Mouse (Mus musculus) adipocyte (in vitro differentiated cells): Measurements from ENCODE around the gene Tmem41a.
"Not testable (repeated sequence)": the region's sequence is repeated elsewhere in the genome, so short reads cannot be mapped to it uniquely, and the experiment has no call there.

Experiments
- DNase-seq: peaks from one replicate; pipeline ENCODE4 v3.0.0-alpha.2; 2016; ENCODE audit warnings: low spot score

Gene Tmem41a

DNA sequence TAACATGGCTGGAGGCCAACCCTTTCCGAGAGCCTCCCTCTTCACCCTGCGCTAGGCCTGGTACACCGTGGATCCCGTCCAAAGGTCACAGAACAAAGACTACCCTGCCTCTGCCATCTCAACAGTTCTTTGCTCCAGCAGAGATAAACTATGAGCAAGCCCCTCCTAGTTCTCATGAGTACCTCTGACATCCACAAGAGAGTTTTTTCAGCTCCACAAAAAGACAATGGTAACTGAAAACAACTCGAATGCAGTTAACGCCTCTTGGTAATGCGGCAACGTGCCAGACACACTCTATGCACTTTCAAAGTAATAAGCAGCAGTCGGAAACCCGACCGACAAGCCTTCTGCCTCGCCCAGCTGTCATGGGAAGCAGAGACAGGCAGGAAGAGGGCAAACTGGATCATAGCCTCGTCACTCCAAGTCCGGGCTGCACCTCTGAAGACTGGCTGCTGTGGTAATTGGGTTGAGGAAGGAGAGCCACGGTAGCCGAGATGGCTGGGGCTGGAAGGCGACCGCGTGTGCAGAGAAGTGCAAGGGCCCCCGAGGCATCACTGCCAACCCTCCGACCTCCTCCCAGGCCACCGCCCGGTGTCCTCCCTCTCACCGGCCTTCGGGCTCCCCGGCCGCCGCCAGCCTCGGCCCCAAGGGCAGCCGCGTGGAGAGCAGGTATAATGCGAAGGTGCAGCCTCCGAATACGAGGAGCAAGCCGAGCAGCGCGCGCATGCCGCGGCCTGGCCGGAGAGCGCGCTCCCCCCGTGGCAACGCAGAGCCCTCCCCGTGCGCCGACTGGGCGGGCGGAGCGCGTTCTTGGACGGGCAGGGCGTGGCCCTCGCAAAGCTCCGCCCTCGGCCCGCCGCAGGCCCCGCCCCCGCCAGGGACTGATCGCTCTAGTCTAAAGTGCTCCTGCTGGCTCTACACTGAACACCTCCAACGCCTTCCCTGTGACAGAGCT is at the start of gene Tmem41a:
Gene Tmem41a (minus strand): TSS at position 792 of the 955 bp plus-strand sequence.
- DNase-seq: peak; percentile 86

DNA sequence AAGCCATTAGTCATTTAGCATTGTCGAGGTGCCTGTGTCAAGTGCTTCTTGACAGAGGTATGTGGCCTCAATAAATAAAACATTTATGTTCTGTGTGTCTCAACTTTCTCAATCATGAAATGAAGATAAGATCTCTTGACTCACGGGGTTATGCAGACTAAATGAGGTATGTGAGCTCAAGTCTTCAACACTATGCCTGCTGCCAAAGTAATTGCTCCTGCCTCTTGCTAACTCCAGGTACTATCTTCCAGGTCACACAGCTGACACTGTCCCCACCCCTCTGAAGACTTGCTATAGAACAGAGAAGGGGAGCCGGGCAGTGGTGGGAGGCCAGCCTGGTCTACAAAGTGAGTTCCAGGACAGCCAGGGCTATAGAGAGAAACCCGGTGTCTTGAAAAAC is 49.0 kb upstream of the Tmem41a start:
- no peak for DNase-seq

DNA sequence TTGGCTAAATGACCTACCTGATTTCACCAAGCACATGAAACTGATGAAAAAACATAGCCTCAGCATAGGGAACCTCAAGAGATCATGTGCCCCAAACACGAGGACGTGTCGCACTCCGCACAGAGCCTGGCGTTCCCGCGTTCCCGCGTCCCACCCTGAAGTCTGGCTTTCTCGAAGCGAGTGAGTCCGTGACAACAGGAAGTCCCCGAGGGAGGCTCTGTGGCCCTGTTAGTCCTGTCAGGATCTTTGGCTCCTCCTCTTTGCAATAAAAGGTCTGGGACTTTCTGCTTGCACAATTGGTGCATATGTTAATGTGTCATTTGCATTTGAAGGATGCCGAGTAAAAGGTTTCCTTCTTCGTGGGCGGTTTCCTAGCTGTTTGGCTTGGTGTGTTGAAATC is 48.0 kb upstream of the Tmem41a start, which contains the start of gene Liph:
Gene Liph (minus strand): TSS at position 360 of the 400 bp plus-strand sequence.
- DNase-seq: no peak

DNA sequence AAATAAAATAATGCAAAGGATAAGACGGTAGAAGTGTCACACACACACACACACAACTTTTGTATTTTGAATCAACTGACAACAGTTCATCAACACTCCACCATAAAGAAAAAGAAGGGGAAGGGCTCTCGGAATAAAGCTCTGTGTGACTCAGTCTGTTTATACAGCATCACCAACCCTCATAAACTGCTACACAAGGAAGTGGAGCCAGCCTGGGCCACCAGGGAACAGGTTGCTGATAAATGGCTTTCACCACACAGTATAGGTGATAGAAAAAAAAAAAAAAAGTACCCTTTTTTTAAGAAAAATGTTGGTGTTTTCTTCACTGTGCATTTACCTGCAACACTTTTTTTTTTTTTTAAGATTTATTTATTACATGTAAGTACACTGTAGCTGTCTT is 44.4 kb upstream of the Tmem41a start:
- no peak for DNase-seq

DNA sequence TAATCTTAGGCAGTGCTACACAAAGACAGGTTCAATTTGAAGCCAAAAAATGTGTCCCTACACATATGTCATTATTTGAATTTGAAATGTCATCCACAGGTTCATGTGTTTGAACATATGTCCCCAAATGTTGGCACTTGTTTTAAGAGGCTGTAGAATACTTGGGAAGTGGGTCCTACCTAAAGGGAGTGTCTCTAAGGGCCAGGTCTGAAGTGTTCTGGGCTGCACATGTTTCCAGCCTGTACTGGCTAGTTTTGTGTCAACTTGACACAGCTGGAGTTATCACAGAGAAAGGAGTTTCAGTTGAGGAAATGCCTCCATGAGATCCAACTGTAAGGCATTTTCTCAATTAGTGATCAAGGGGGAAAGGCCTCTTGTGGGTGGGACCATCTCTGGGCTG is 43.5 kb upstream of the Tmem41a start:
- DNase-seq: not testable (repeated sequence)

DNA sequence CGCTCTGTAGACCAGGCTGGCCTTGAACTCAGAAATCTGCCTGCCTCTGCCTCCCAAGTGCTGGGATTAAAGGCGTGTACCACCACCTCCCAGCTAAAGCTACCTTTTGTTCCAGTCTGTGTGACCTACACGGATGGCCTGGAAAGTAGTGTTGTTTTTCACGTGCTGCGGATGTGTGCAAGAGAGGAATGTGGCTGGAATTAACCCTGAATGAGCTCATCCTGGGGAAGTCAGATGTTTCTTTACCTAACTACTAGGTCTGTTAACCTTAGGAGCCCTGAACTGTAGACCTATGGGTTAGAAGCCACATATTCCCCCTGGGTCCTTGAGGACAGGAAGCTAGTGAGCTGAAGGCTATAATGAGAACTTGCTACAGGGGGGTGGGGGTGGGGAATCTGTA is 40.6 kb upstream of the Tmem41a start:
- DNase-seq: no peak

GRCm38 (mm10) chr16:21986191-21986590 is 38.8 kb upstream of the Tmem41a start:
- DNase-seq: peak; percentile 52

DNA sequence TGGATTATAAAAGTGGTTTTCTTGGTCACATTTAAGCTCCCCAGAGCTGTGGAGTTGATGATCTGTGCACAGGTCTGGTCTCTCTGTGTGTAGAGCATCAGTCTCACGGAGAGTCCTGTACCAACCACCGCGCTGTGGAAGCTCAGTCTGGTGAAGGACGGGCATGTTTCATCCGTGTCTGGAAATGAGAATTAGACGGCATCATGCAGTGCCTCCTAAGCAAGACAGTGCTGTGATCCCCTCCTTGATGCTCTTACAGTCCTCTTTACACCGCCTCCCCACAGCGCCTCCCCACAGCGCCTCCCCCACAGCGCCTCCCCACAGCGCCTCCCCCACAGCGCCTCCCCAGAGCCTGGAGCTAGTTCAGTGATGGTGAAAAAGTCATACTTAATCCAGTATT is 36.7 kb upstream of the Tmem41a start:
- DNase-seq: no peak

- DNase-seq: no peak
These were observed 36.2 kb upstream of the Tmem41a start for GRCm38 (mm10) chr16:21983581-21983980.

- no peak for DNase-seq
These were observed 35.8 kb upstream of the Tmem41a start for GRCm38 (mm10) chr16:21983146-21983545.

- DNase-seq: no peak
These were observed 30.0 kb upstream of the Tmem41a start for GRCm38 (mm10) chr16:21977347-21977746.

DNA sequence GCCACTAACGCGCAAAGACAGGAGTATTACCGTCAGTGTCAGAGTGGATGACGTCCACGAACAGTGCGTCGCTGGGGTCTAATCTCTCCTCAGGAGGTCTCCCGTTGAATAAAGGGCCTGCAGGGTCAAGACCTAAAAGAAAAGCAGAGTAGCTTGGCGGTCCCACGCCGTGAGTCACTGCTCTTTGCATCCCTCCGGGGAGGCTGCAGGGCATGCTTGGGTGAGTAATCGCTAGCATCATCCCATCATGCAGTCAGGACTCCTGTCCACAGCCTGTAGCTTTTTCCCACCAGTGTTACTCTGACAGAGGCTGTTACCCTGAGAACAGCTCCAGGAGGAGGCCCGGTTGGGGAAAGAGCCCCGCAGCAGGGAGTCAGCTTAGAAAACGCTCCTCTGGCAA is 28.9 kb upstream of the Tmem41a start:
- DNase-seq: no peak

DNA sequence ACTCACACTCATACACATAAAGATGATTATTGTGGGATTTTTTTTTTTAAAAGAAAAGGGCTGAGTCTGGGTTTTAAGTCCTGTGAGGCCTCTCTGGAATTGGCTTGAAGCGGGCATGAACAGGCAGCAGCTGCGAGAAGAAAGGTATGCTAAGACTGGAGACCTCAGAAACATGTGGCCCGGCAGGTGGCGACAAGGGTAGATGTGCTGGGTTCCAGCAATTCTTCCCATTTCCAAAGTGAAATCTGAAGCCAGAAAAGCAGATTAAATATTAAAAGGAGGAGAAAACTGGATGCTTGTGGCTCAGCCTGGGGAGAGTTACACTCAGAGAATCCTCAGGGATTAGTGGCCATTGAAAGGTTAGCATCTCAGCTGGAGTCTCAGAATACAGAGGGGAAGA is 24.1 kb upstream of the Tmem41a start:
- DNase-seq: no peak

GRCm38 (mm10) chr16:21970536-21970935 is 23.2 kb upstream of the Tmem41a start:
- no peak for DNase-seq

- no peak for DNase-seq
These were observed 22.5 kb upstream of the Tmem41a start for GRCm38 (mm10) chr16:21969874-21970273.

- DNase-seq: no peak
These were observed 18.2 kb upstream of the Tmem41a start for GRCm38 (mm10) chr16:21965576-21965975.

- DNase-seq: peak; percentile 57
These were observed 8.2 kb upstream of the Tmem41a start for GRCm38 (mm10) chr16:21955591-21955990.

GRCm38 (mm10) chr16:21928471-21928870 is 18.9 kb downstream of the Tmem41a start:
- DNase-seq: no peak

GRCm38 (mm10) chr16:21916681-21917080 is 30.7 kb downstream of the Tmem41a start:
- no peak for DNase-seq

DNA sequence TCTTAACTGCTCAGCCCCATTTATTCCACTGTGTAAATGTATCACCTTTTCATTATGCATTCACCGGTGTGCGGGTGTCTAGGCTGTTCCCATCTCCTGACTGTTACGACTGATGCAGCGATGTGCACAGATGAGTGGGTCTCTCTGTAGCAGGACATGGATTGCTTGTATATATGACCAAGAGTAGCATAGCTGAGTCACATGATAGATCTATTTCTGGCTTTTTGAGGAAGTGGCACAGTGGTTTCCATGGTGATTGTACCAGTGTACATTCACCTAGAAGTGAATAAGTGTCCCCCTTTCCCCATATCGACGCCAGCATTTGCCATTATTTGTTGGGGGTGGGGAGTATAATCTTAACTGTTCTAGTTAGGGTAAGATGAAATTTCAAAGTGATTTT is 34.0 kb downstream of the Tmem41a start:
- no peak for DNase-seq

GRCm38 (mm10) chr16:21908906-21909305 is 38.4 kb downstream of the Tmem41a start:
- not testable (repeated sequence) for DNase-seq

DNA sequence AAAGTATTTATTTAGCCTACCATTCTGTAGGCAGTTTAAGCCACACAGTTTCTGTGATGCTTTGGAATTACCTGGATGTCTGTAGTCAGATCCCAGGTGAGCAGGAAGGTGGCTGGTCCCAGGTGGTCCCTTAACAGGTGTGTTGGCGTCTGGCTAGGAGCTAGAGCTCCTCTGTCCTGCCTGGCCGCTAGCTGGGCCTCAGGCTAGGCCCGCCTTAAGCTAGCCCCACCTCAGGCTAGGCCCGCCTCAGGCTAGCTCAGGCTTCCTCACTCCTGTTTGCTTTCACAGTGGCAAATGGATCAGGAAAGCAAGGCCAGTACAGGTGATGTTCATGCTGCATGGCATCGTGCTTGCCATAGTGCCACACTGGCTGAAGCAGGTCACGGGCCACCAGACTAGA is 40.5 kb downstream of the Tmem41a start:
- DNase-seq: no peak

GRCm38 (mm10) chr16:21905996-21906395 is 41.4 kb downstream of the Tmem41a start:
- no peak for DNase-seq

DNA sequence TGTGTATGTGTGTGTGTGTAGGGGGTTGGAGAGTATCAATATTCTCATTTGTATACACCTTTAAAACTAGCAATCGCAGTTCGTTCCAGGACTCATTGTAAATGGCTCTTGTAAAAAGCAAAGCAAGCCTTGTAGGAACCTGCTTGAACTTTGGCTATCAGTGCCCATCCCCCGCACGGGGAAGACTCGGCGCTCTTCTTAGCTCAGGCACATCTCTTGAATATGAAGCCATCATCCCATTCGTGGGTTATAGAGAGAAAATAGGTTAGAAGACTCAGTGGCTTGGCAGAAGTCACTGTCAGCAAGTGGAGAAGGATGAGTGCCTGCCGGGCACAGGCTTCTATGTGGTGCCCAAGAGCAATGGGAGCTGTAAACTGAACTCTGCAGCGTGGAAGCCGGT is 42.7 kb downstream of the Tmem41a start:
- no peak for DNase-seq
